Mouse (Mus musculus) mesoderm, embryonic 11.5 days (tissue): ENCODE measurements at regions not wholly inside any gene's neighbourhood (a gene's known extent, or its start where the extent isn't known, plus 50 kb on each side); places are given as distances from the start of the nearest gene placed in this dataset.

ENCODE experiments used
- DNase-seq: peaks from one replicate; pipeline ENCODE4 v3.0.0-alpha.2; 2012; ENCODE audit warnings: low read depth, low spot score

DNA sequence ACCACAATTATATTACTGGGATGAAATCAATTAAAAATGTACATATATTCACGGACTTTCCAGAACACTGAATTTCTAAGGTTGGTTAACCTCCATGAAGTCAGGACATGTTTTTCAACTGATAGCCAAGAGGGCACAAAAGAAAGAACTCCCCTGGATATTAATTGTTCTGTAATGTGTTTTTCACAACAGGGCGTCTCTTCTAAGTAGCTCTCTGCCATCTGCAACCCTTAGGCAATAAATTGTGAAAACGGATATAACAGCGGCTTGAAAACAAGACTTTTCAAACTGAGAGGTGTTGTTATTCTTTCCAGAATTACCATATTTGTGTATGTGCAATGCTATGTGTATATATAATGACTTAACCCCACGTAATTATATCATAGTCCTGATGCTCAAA lies 841.1 kb upstream of the Pot1a start:
- peak; percentile 7 for DNase-seq

DNA sequence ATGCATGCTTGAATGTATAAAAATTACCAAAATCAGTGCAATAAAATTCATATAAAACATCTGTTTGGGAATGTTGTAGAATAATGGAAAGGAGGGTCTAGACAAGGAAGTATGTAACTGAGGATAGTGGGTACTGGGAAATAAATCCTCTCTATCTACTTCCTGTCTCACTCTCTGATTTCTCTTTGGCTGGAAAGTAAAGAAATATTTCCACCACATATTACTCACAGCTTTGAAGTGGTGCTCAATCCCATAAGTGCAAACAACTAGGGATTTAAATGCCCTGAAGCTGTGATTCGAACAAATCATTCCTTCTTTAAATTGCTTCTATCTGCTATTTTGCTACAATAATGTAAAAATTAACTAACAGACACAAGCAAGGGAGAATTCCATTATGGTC lies 840.5 kb upstream of the Pot1a start:
- DNase-seq: no peak

DNA sequence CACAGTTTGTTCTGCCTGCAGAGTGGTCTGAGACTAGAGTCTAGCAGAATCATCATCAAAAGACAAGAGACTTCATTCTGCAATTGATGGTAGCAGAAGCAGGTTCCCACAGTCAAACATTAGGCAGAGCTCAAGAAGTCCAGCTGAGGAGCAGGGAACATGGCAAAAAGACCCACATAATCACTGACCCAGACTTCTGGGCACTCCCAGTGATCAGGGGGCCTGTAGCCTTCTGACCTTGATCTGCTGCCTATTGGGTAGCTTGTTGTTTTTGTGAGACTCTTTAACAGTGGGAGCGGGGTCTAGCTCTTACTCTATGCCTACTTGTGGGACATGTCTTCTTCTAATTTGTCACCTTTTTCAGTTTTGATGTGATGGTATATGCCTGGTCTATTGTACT lies 819.4 kb upstream of the Pot1a start:
- no peak for DNase-seq
